Mouse (Mus musculus): ENCODE results near the gene Rmdn2.

Rmdn2 gene

DNA sequence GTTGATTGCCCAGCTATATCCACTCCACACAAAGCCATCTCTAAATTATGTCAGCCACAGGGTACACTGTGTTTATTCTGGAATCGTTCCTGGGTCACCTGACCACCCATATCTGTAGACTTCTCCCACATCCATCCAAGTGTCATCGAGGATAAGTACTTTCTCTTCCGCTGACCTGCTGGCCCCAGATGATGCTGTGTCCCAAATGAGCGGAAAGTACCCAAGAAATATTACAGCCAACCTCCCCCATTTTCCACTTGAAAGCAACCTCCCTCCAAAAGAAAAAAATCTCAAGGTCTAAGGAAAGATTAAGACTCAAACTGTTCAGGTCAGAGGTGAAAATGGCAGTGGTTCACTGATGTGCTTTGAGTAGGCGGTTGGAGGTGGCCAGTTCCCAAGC is 131.0 kb downstream of the Rmdn2 start:
- no peak for DNase-seq (ENCODE audit: low read depth, low spot score)
